Mouse (Mus musculus) spleen, postnatal 14 days (tissue): ENCODE measurements around the gene Cav2.

Experiments
- DNase-seq, 2 experiments: peaks; one replicate each; pipeline ENCODE4 v3.0.0; 2021 to 2022; ENCODE audit warnings: low spot score in 2 of 2

Cav2 gene

GRCm38 (mm10) chr6:17314241-17314640, 33.3 kb downstream of the Cav2 start:
- no peak for DNase-seq

- no peak for DNase-seq
Measured at GRCm38 (mm10) chr6:17314659-17315616, 34.0 kb downstream of the Cav2 start.

- DNase-seq, result no peak
Measured at GRCm38 (mm10) chr6:17316294-17317166, 35.5 kb downstream of the Cav2 start.

- DNase-seq, result no peak
Measured at GRCm38 (mm10) chr6:17317167-17317524, 36.2 kb downstream of the Cav2 start.

GRCm38 (mm10) chr6:17317944-17318343, 37.0 kb downstream of the Cav2 start:
- no peak for DNase-seq

- DNase-seq, result no peak
Measured at GRCm38 (mm10) chr6:17321976-17322375, 41.0 kb downstream of the Cav2 start.

GRCm38 (mm10) chr6:17327216-17327615, 46.2 kb downstream of the Cav2 start:
- no peak for DNase-seq

GRCm38 (mm10) chr6:17329801-17330200, 48.8 kb downstream of the Cav2 start:
- no peak for DNase-seq

GRCm38 (mm10) chr6:17337724-17338123, 56.7 kb downstream of the Cav2 start:
- DNase-seq, result no peak
